Mouse (Mus musculus) liver, embryonic 11.5 days (tissue): ENCODE results near the gene Ccdc110. TPM values are rescaled to one million over a fixed set of nuclear protein-coding genes. Genes with fewer than 3 reads are reported as not detected.

Experiments used
- ATAC-seq: fragments of 200-750 bp; cut with Nextera tagmentation; replicated peaks from 2 replicates; pipeline ENCODE4 v1.8.0; 2017; ENCODE audit warnings: moderate number of reproducible peaks, mild to moderate bottlenecking, moderate TSS enrichment, moderate library complexity; ENCODE audit not compliant: low FRiP score
- DNase-seq: peaks from one replicate; pipeline ENCODE4 v3.0.0-alpha.2; 2017; ENCODE audit warnings: low spot score
- H3K27ac ChIP-seq: fragments of 300-500 bp; sonication (generic); 2 replicates; pipeline ENCODE4 v1.5.1; 2014; ENCODE audit warnings: mild to moderate bottlenecking, low read depth, low read length, control low read depth
- H3K27me3 ChIP-seq: fragments of 300-500 bp; sonication (generic); replicated peaks from 2 replicates; pipeline ENCODE4 v1.6.1; 2014; ENCODE audit warnings: low read length, mixed read lengths; ENCODE audit not compliant: control insufficient read depth, insufficient read depth
- H3K36me3 ChIP-seq: fragments of 300-500 bp; sonication (generic); 2 replicates; pipeline ENCODE4 v1.6.1; 2014; ENCODE audit warnings: mild to moderate bottlenecking, low read length, moderate library complexity, mixed read lengths; ENCODE audit not compliant: control insufficient read depth, insufficient read depth
- H3K4me1 ChIP-seq: fragments of 300-500 bp; sonication (generic); replicated peaks from 2 replicates; pipeline ENCODE4 v1.6.1; 2014; ENCODE audit warnings: low read length, mixed read lengths; ENCODE audit not compliant: control insufficient read depth, insufficient read depth
- H3K4me2 ChIP-seq: fragments of 300-500 bp; sonication (generic); 2 replicates; pipeline ENCODE4 v1.6.1; 2014; ENCODE audit warnings: mild to moderate bottlenecking, control low read depth, moderate library complexity
- H3K4me3 ChIP-seq: fragments of 300-500 bp; sonication (generic); 2 replicates; pipeline ENCODE4 v1.5.1; 2014; ENCODE audit warnings: low read depth, low read length, control low read depth
- H3K9ac ChIP-seq: fragments of 300-500 bp; sonication (generic); 2 replicates; pipeline ENCODE4 v1.6.1; 2014; ENCODE audit warnings: low read depth, low read length, control low read depth
- H3K9me3 ChIP-seq: fragments of 300-500 bp; sonication (generic); 2 replicates; pipeline ENCODE4 v1.6.1; 2016; ENCODE audit warnings: low read length, inconsistent platforms, mixed read lengths; ENCODE audit not compliant: control insufficient read depth
- WGBS: fragments of 180-500 bp; shearing (Covaris S2); extraction: QIAGEN DNeasy Blood & Tissue Kit; methylation state at CpG from one replicate; pipeline ENCODE4 v1.1.7; 2014; 5-methylcytosine and 5-hydroxymethylcytosine counted together
- polyA plus RNA-seq: library from polyadenylated mRNA; unstranded; fragments of >200 nt; fragmentation: Nextera tagmentation; extraction: Ambion mirVana; gene quantifications from 2 replicates; pipeline ENCODE4 v1.2.1, GENCODE M21; 2014

Ccdc110 gene
- polyA plus RNA-seq, 1 experiment from 2014 or later, result not detected

- DNase-seq, result no peak
- Histone ChIP-seq H3K27me3 (no peaks in the 10 kb centered on the region), H3K27ac (no peak overlapping the region), H3K4me2 (no peak overlapping the region), H3K9me3 (no peaks in the 10 kb centered on the region), H3K4me3 (no peak overlapping the region), H3K9ac (no peak overlapping the region), H3K36me3 (no peaks in the 10 kb centered on the region), H3K4me1 (no peaks in the 10 kb centered on the region)
- WGBS, result 84% methylated on average over 4 of the region's 4 CpGs
- ATAC-seq, result no peak
Measured at GRCm38 (mm10) chr8:45906251-45906619, 28.2 kb upstream of the Ccdc110 start.

- Histone ChIP-seq H3K4me2 (no peak overlapping the region), H3K4me3 (no peak overlapping the region), H3K27ac (no peak overlapping the region), H3K9me3 (no peaks in the 10 kb centered on the region), H3K36me3 (0 out of 2 replicates have a peak, but pooled peaks cover 2% of the 10 kb centered on the region), H3K27me3 (no peaks in the 10 kb centered on the region), H3K9ac (no peak overlapping the region), H3K4me1 (no peaks in the 10 kb centered on the region)
- no peak for ATAC-seq
- DNase-seq, result no peak
- 90% methylated on average over 11 of the region's 11 CpGs for WGBS
Measured at GRCm38 (mm10) chr8:45913707-45914106, 20.7 kb upstream of the Ccdc110 start.

GRCm38 (mm10) chr8:45916496-45916895, 17.9 kb upstream of the Ccdc110 start:
- 0 out of 2 replicates have a peak, but pooled peaks cover 2% of the 10 kb centered on the region for H3K36me3 ChIP-seq
- no peak overlapping the region for H3K4me3 ChIP-seq
- no peaks in the 10 kb centered on the region for H3K27me3 ChIP-seq
- H3K4me1 ChIP-seq, result no peaks in the 10 kb centered on the region
- H3K4me2 ChIP-seq, result no peak overlapping the region
- ATAC-seq, result no peak
- H3K9ac ChIP-seq, result no peak overlapping the region
- no peaks in the 10 kb centered on the region for H3K9me3 ChIP-seq
- H3K27ac ChIP-seq, result no peak overlapping the region
- 63% methylated on average over 3 of the region's 3 CpGs for WGBS
- DNase-seq, result no peak

- H3K36me3 ChIP-seq, result 0 out of 2 replicates have a peak, but pooled peaks cover 2% of the 10 kb centered on the region
- H3K27me3 ChIP-seq, result no peaks in the 10 kb centered on the region
- 90% methylated on average over 19 of the region's 20 CpGs for WGBS
- no peak overlapping the region for H3K9ac ChIP-seq
- H3K4me1 ChIP-seq, result no peaks in the 10 kb centered on the region
- H3K27ac ChIP-seq, result no peak overlapping the region
- ATAC-seq (no peak), DNase-seq (no peak)
- peaks cover 1% of the 10 kb centered on the region; the same call in 1 of the 2 replicates for H3K9me3 ChIP-seq
- no peak overlapping the region for H3K4me3 ChIP-seq
- no peak overlapping the region for H3K4me2 ChIP-seq
Measured at GRCm38 (mm10) chr8:45917040-45917679, 17.3 kb upstream of the Ccdc110 start.

DNA sequence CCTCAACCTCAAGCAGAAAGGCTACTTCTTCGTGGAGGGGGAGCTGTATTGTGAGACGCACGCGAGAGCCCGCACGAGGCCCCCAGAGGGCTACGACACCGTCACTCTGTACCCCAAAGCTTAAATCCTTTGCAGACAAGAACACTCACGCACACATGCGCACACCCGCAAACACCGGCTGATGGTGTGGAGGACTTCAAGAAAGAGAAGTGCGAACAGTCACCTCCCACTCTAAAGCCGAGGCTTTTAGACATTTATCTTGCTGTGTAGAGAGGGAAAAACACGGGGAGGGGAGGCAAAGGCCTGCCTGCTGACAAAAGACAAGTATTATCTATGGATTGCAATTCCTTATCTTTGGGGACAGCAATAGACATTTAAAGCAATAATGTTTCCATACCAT, 15.5 kb upstream of the Ccdc110 start:
- no peak overlapping the region for H3K4me3 ChIP-seq
- 79% methylated on average over 15 of the region's 15 CpGs for WGBS
- no peak for ATAC-seq
- no peaks in the 10 kb centered on the region for H3K4me1 ChIP-seq
- H3K4me2 ChIP-seq, result no peak overlapping the region
- H3K36me3 ChIP-seq, result 0 out of 2 replicates have a peak, but pooled peaks cover 2% of the 10 kb centered on the region
- no peak overlapping the region for H3K9ac ChIP-seq
- H3K27me3 ChIP-seq, result no peaks in the 10 kb centered on the region
- no peak overlapping the region for H3K27ac ChIP-seq
- peaks cover 2% of the 10 kb centered on the region; the same call in 1 of the 2 replicates for H3K9me3 ChIP-seq
- DNase-seq, result no peak

DNA sequence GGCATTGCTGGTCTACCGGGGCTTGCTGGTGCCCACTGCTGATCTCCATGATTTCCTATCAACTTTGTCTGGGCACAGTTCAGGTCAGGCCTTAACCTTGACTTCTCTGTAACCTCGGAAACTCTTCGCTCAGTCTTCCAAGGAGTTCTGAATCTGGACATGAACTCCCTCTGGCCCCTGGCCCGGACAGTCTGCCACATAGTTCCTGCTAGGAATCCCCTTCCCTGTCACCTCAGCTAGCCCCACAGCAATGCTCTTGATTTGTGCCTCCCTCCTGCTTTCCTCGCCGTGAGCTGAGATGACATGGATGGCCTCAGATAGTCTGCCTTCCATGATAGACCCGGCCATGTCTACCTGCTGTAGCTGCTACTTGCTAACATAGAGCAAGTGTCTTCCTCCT, 14.0 kb upstream of the Ccdc110 start:
- Histone ChIP-seq H3K9ac (no peak overlapping the region), H3K27ac (no peak overlapping the region), H3K27me3 (no peaks in the 10 kb centered on the region), H3K4me3 (no peak overlapping the region), H3K36me3 (0 out of 2 replicates have a peak, but pooled peaks cover 2% of the 10 kb centered on the region), H3K9me3 (peaks cover 2% of the 10 kb centered on the region; the same call in 1 of the 2 replicates), H3K4me2 (no peak overlapping the region), H3K4me1 (no peaks in the 10 kb centered on the region)
- 83% methylated on average over 7 of the region's 7 CpGs for WGBS
- no peak for DNase-seq
- ATAC-seq, result no peak

DNA sequence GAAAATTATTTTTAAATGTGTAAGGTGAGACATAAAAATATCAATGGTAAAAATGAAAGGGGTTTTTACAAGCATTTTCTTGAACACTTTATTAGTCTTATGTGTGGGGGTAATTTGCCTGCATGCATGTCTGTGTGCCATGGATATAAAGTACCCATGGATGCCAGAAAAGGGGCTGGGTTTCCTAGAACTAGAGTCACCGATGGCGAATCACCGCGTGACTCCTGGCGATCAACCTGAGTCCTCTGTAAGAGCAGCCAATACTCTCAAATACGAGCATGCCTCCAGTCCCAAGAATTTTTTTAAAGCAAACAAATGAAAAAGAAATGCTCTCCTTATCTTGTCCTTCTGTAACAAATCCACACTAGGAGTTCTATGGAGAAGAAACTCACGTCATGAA, 12.3 kb upstream of the Ccdc110 start:
- WGBS, result 95% methylated on average over 7 of the region's 7 CpGs
- no peak for ATAC-seq
- no peak overlapping the region for H3K4me3 ChIP-seq

DNA sequence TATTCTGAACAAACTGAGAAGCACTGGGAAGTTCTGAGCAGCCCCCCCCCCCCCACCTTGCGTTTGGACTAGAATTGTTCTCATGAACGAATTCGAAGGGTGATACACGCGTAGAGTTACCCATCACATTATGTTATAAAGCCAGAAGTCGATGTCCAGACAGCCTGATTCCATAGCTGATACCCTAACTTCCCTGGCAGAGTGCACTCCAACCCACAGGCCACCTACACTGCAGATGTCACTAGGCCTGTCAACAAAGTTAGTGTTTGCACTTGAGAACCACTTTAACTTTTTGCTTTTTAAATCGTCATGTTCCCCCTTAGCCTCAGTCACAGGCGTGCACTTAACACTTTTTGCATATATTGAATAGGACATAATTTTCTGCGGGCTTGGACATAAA, 2.6 kb downstream of the Ccdc110 start:
- ATAC-seq (no peak), DNase-seq (no peak)
- no peak overlapping the region for H3K4me3 ChIP-seq
- no peak overlapping the region for H3K27ac ChIP-seq
- no peak overlapping the region for H3K9ac ChIP-seq
- H3K36me3 ChIP-seq, result no peaks in the 10 kb centered on the region
- H3K9me3 ChIP-seq, result no peaks in the 10 kb centered on the region
- no peak overlapping the region for H3K4me2 ChIP-seq
- H3K4me1 ChIP-seq, result no peaks in the 10 kb centered on the region
- 85% methylated on average over 9 of the region's 9 CpGs for WGBS
- H3K27me3 ChIP-seq, result no peaks in the 10 kb centered on the region

More for the DNA sequence above, 12.3 kb upstream of the Ccdc110 start:
- H3K4me1 ChIP-seq, result no peaks in the 10 kb centered on the region
- no peak for DNase-seq
- H3K27ac ChIP-seq, result no peak overlapping the region
- H3K4me2 ChIP-seq, result no peak overlapping the region
- no peak overlapping the region for H3K9ac ChIP-seq
- peaks cover 2% of the 10 kb centered on the region; the same call in 1 of the 2 replicates for H3K9me3 ChIP-seq
- H3K36me3 ChIP-seq, result no peaks in the 10 kb centered on the region
- H3K27me3 ChIP-seq, result no peaks in the 10 kb centered on the region

GRCm38 (mm10) chr8:45946283-45946682, 11.9 kb downstream of the Ccdc110 start:
- H3K27ac ChIP-seq, result no peak overlapping the region
- H3K27me3 ChIP-seq, result no peaks in the 10 kb centered on the region
- H3K4me3 ChIP-seq, result no peak overlapping the region
- no peak for ATAC-seq
- no peak overlapping the region for H3K9ac ChIP-seq
- whole genome bisulfite sequencing, result 85% methylated on average over 4 of the region's 4 CpGs
- no peak for DNase-seq
- no peak overlapping the region for H3K4me2 ChIP-seq
- H3K9me3 ChIP-seq, result no peaks in the 10 kb centered on the region
- no peaks in the 10 kb centered on the region for H3K4me1 ChIP-seq
- no peaks in the 10 kb centered on the region for H3K36me3 ChIP-seq
